21 mouse cellular contexts compared by ENCODE assay signal in genomic region chr1:23706450-23706849, GRCm38 (mm10). TPM values are rescaled to one million over a fixed set of nuclear protein-coding genes. Genes with fewer than 3 reads are reported as not detected.
A peak's percentile ranks its signal among the peaks of the same experiment; 100 is the strongest.
DNase-seq lines count a peak whose midpoint lies in the region; ATAC-seq lines count a peak whose summit lies in the region.
"Had no signal": no experiment of that assay in that cellular context is flagged by ENCODE, and none has a peak within 500 bp of the region (broad histone marks: within the 10 kb centered on the region; RNA-seq: fewer than 3 reads in every experiment).

No protein-coding gene starts in this region.

- H3K27me3 ChIP-seq in forebrain, embryonic 16.5 days (replicated peaks; ENCODE audit: control insufficient read depth, insufficient read depth, low read length) = no peaks in the 10 kb centered on the region
- no peaks in the 10 kb centered on the region for H3K27me3 ChIP-seq in forebrain, embryonic 12.5 days
- H3K27me3 ChIP-seq in hindbrain, embryonic 14.5 days (ENCODE audit: control insufficient read depth, insufficient read depth, low read length) = no peaks in the 10 kb centered on the region
- H3K27me3 ChIP-seq in midbrain, embryonic 10.5 days (ENCODE audit: low read depth, poor library complexity, severe bottlenecking) = no peaks in the 10 kb centered on the region
- H3K27me3 ChIP-seq in neural tube, embryonic 12.5 days (replicated peaks) = no peaks in the 10 kb centered on the region
- no peaks in the 10 kb centered on the region for H3K27me3 ChIP-seq in heart, embryonic 12.5 days (replicated peaks)
- H3K27me3 ChIP-seq: liver, embryonic 13.5 days; lung, embryonic 15.5 days; Patski had no signal

- H3K4me2 ChIP-seq in forebrain, embryonic 16.5 days (ENCODE audit: low read length) = no peak overlapping the region
- no peak overlapping the region for H3K4me2 ChIP-seq in forebrain, embryonic 12.5 days
- H3K4me2 ChIP-seq in hindbrain, embryonic 14.5 days (replicated peaks) = no peak overlapping the region
- H3K4me2 ChIP-seq in neural tube, embryonic 12.5 days (replicated peaks) = no peak overlapping the region
- H3K4me2 ChIP-seq in heart, embryonic 12.5 days = no peak overlapping the region
- H3K4me2 ChIP-seq: liver, embryonic 13.5 days; lung, embryonic 15.5 days had no signal

- H3K9me3 ChIP-seq in forebrain, embryonic 16.5 days (ENCODE audit: control insufficient read depth, low read length) = no peaks in the 10 kb centered on the region
- H3K9me3 ChIP-seq in forebrain, embryonic 12.5 days = no peaks in the 10 kb centered on the region
- no peaks in the 10 kb centered on the region for H3K9me3 ChIP-seq in hindbrain, embryonic 14.5 days (ENCODE audit: control insufficient read depth, low read length)
- H3K9me3 ChIP-seq in midbrain, embryonic 10.5 days (replicated peaks) = no peaks in the 10 kb centered on the region
- no peaks in the 10 kb centered on the region for H3K9me3 ChIP-seq in neural tube, embryonic 12.5 days
- no peaks in the 10 kb centered on the region for H3K9me3 ChIP-seq in heart, embryonic 12.5 days (replicated peaks)
- H3K9me3 ChIP-seq: liver, embryonic 13.5 days; lung, embryonic 15.5 days had no signal

- H3K4me3 ChIP-seq in forebrain, embryonic 16.5 days (replicated peaks; ENCODE audit: low read length) = no peak overlapping the region
- no peak overlapping the region for H3K4me3 ChIP-seq in forebrain, embryonic 12.5 days (replicated peaks)
- no peak overlapping the region for H3K4me3 ChIP-seq in hindbrain, embryonic 14.5 days (replicated peaks; ENCODE audit: low read length)
- no peak overlapping the region for H3K4me3 ChIP-seq in midbrain, embryonic 10.5 days
- no peak overlapping the region for H3K4me3 ChIP-seq in neural tube, embryonic 12.5 days
- H3K4me3 ChIP-seq in heart, embryonic 12.5 days = no peak overlapping the region
- H3K4me3 ChIP-seq: left cerebral cortex, adult 2 months; liver, embryonic 13.5 days; lung, embryonic 15.5 days; myocyte had no signal

- WGBS in forebrain, embryonic 16.5 days = 12% methylated on average over 4 of the region's 4 CpGs
- 44% methylated on average over 4 of the region's 4 CpGs for WGBS in forebrain, embryonic 12.5 days
- WGBS in hindbrain, embryonic 14.5 days = 38% methylated on average over 4 of the region's 4 CpGs
- WGBS in midbrain, embryonic 10.5 days = 55% methylated on average over 4 of the region's 4 CpGs
- WGBS in neural tube, embryonic 12.5 days = 31% methylated on average over 4 of the region's 4 CpGs
- WGBS in heart, embryonic 12.5 days = 41% methylated on average over 4 of the region's 4 CpGs

- no peaks in the 10 kb centered on the region for H3K36me3 ChIP-seq in forebrain, embryonic 16.5 days (ENCODE audit: control insufficient read depth, insufficient read depth)
- H3K36me3 ChIP-seq in forebrain, embryonic 12.5 days (replicated peaks) = no peaks in the 10 kb centered on the region
- H3K36me3 ChIP-seq in hindbrain, embryonic 14.5 days (replicated peaks; ENCODE audit: control insufficient read depth, insufficient read depth) = no peaks in the 10 kb centered on the region
- H3K36me3 ChIP-seq in midbrain, embryonic 10.5 days = no peaks in the 10 kb centered on the region
- no peaks in the 10 kb centered on the region for H3K36me3 ChIP-seq in neural tube, embryonic 12.5 days
- H3K36me3 ChIP-seq in heart, embryonic 12.5 days = no peaks in the 10 kb centered on the region
- H3K36me3 ChIP-seq: liver, embryonic 13.5 days; lung, embryonic 15.5 days had no signal

- no peak overlapping the region for H3K27ac ChIP-seq in forebrain, embryonic 16.5 days (ENCODE audit: low read length)
- H3K27ac ChIP-seq in forebrain, embryonic 12.5 days = no peak overlapping the region
- no peak overlapping the region for H3K27ac ChIP-seq in hindbrain, embryonic 14.5 days
- no peak overlapping the region for H3K27ac ChIP-seq in midbrain, embryonic 10.5 days (replicated peaks)
- H3K27ac ChIP-seq in neural tube, embryonic 12.5 days = no peak overlapping the region
- no peak overlapping the region for H3K27ac ChIP-seq in heart, embryonic 12.5 days (ENCODE audit: poor library complexity, severe bottlenecking)
- H3K27ac ChIP-seq: left cerebral cortex, adult 2 months; liver, embryonic 13.5 days; lung, embryonic 15.5 days had no signal

- ATAC-seq in forebrain, embryonic 16.5 days = peak; percentile 47; the same call in 1 of the 2 replicates
- no peak for ATAC-seq in forebrain, embryonic 12.5 days (ENCODE audit: low FRiP score)
- ATAC-seq in hindbrain, embryonic 14.5 days (ENCODE audit: low FRiP score) = peak; percentile 41
- ATAC-seq in neural tube, embryonic 12.5 days (ENCODE audit: low FRiP score, low read depth) = peak; percentile 32; the same call in 1 of the 2 replicates
- no peak for ATAC-seq in heart, embryonic 12.5 days (ENCODE audit: insufficient number of reproducible peaks, low FRiP score)
- ATAC-seq: Patski had no signal

- no peaks in the 10 kb centered on the region; the same call in 1 of the 2 replicates for H3K4me1 ChIP-seq in forebrain, embryonic 16.5 days (replicated peaks; ENCODE audit: control insufficient read depth, insufficient read depth, low read length)
- H3K4me1 ChIP-seq in forebrain, embryonic 12.5 days = no peaks in the 10 kb centered on the region
- peaks cover 8% of the 10 kb centered on the region for H3K4me1 ChIP-seq in hindbrain, embryonic 14.5 days (replicated peaks; ENCODE audit: control insufficient read depth, insufficient read depth, low read length)
- 0 out of 2 replicates have a peak, but pooled peaks cover 6% of the 10 kb centered on the region for H3K4me1 ChIP-seq in midbrain, embryonic 10.5 days
- H3K4me1 ChIP-seq in neural tube, embryonic 12.5 days = no peaks in the 10 kb centered on the region
- no peaks in the 10 kb centered on the region for H3K4me1 ChIP-seq in heart, embryonic 12.5 days (replicated peaks)
- H3K4me1 ChIP-seq: liver, embryonic 13.5 days; lung, embryonic 15.5 days had no signal

- DNase-seq in hindbrain, embryonic 14.5 days (ENCODE audit: low spot score) = no peak
- DNase-seq in midbrain, embryonic 10.5 days (ENCODE audit: low spot score) = peak; percentile 16
- no peak for DNase-seq in T-cell, adult 2 months (ENCODE audit: low spot score)
- no peak for DNase-seq in heart, postnatal 10 days
- DNase-seq: adrenal gland, postnatal 25 days; cerebellum, adult 2 months; gastrocnemius, postnatal 10 days; heart, adult 18-20 months; kidney, adult 2 months; kidney, postnatal 25 days; liver, embryonic 13.5 days; right cerebral cortex, postnatal 25 days; thymus, postnatal 36 days had no signal

- no peak overlapping the region for H3K9ac ChIP-seq in forebrain, embryonic 16.5 days (replicated peaks; ENCODE audit: low read depth, low read length)
- H3K9ac ChIP-seq in forebrain, embryonic 12.5 days = no peak overlapping the region
- H3K9ac ChIP-seq in hindbrain, embryonic 14.5 days = no peak overlapping the region
- H3K9ac ChIP-seq in neural tube, embryonic 12.5 days = no peak overlapping the region
- no peak overlapping the region for H3K9ac ChIP-seq in heart, embryonic 12.5 days
- H3K9ac ChIP-seq: liver, embryonic 13.5 days; lung, embryonic 15.5 days had no signal

- intact Hi-C loops in heart, postnatal 10 days (cut with DNase I) = no loop called here

RNA-seq across cellular contexts. Expression of gene B3gat2, which starts 55.1 kb away (rescaled TPM):
- polyA plus RNA-seq in forebrain, embryonic 16.5 days (2015; fragmentation: Nextera tagmentation; extraction: Ambion mirVana) = 9.9 and 12.1 TPM in 2 replicates
- 2.5 and 2.7 TPM in 2 replicates for polyA plus RNA-seq in forebrain, embryonic 12.5 days (2016; fragmentation: Nextera tagmentation; extraction: Ambion mirVana)
- polyA plus RNA-seq in hindbrain, embryonic 14.5 days (2014; fragmentation: Nextera tagmentation; extraction: Ambion mirVana) = 23.8 and 24.2 TPM in 2 replicates
- polyA plus RNA-seq in midbrain, embryonic 10.5 days (2016; fragmentation: Nextera tagmentation; extraction: Ambion mirVana) = 1.1 TPM in 2 replicates
- 5.6 and 6.1 TPM in 2 replicates for polyA plus RNA-seq in neural tube, embryonic 12.5 days (2016; fragmentation: Nextera tagmentation; extraction: Ambion mirVana)
- not detected for total RNA-seq in heart, postnatal 10 days (2021)
- polyA plus RNA-seq in heart, embryonic 12.5 days (2016; fragmentation: Nextera tagmentation; extraction: Ambion mirVana) = 0.45 and 0.86 TPM in 2 replicates
- total RNA-seq: adrenal gland, postnatal 25 days; gastrocnemius, postnatal 10 days; heart, adult 18-20 months had no signal

Comparison
In these comparisons a context has a peak if more than half of its experiments do, and no peak if none do; other contexts are left out.
1. ATAC-seq: peak in forebrain, embryonic 16.5 days (single experiment), hindbrain, embryonic 14.5 days (single experiment) and neural tube, embryonic 12.5 days (single experiment); none in forebrain, embryonic 12.5 days (single experiment) and heart, embryonic 12.5 days (single experiment).